Mouse (Mus musculus) skeletal muscle tissue, adult 2 months (tissue): ENCODE measurements around the gene Bcl9.
A peak's percentile ranks its signal among the peaks of the same experiment; 100 is the strongest.

Source experiments
- DNase-seq: peaks from one replicate; pipeline ENCODE4 v3.0.0-alpha.2; 2012; ENCODE audit warnings: low read depth, low spot score

Gene Bcl9

DNA sequence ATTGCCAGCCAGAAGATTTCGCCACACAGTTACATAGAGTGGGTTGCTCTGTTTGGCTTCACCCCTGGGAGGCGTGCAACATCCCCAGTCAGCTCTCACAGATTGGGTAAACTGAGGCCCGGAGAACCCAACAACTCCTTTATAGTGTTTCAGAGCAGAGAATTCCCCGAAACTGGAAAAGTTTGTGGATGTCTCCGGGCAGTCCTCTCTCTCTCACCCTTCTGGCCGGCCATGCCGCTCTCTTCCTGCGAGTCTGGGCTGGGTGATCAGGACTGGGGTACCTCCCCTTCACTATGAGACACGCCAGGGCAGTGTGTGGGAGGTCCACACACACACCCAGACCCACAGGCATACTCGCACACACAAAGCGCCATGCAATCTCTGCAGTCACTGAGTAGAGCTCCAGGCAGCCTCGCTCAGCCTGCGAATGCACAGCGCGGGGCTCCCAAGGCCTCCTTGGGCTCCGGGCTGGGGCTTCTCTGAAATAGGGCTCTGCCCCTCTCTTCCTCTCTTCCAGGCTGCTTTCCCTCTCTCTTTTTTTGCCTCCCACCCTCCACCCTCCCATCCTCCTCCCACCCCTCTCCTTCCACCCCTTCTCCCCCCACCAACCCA is 670 bp downstream of the Bcl9 start:
- peak; percentile 19 for DNase-seq

- DNase-seq, result no peak
Measured at GRCm38 (mm10) chr3:97294334-97294733, 3.4 kb downstream of the Bcl9 start.

DNA sequence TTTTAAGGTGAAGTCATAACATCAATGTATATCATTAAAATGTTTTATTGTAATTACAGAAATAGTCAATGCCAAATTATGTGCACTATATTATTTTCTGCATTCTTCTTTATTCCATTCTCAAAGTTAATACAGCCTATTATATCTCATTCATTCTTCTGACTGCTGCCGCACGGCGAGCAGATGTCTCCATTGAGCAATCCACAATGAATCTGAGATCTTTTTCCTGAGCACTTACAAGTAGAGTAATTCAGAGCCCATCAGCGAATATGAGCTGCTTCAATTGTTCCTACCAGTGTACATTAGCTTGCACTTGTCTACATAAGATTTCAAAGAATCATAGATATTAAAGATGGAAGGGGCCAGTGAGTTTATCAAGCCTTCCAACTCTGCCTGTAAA is 12.8 kb downstream of the Bcl9 start:
- no peak for DNase-seq

- no peak for DNase-seq
Measured at GRCm38 (mm10) chr3:97284056-97284455, 13.7 kb downstream of the Bcl9 start.

DNA sequence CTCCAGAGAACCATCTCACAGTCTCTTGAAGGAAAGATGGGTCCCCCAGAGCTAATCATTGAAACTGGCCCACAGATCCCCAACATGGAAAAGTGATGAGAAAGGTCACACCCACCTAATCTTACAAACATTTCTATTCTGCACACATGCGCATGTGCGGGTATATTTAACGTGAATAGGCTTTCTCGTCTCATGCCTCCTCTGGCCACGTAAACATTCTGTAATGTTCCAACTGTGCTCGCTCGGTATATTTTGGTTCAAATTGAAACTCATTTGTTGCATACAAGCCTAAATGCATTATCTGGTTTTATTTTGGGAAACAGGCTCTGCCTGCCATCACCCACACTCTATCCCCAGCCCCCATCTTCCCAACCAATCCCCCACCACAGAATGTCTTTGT is 16.3 kb downstream of the Bcl9 start:
- DNase-seq, result no peak

DNA sequence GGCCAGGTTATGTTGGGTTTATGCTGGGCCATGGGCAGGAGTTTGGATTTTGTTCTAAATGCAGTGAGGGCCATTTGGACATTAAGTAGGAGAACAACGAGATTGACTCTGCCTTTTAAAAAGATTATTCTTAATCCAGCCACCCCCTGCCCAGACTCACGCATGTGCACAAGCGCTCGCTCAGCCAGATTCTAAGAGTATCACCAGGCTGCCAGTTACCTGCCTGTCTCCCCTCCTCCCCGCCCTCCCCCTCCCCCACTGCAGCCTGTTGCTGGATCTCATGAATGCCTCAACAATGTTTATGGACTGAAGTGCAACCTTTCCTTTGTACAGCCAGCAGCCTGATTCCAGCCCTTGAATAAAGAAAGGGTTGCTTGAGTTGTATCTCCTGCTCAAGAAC is 22.0 kb downstream of the Bcl9 start:
- DNase-seq, result no peak

GRCm38 (mm10) chr3:97274516-97275230 is 23.0 kb downstream of the Bcl9 start:
- no peak for DNase-seq

GRCm38 (mm10) chr3:97273876-97274275 is 23.8 kb downstream of the Bcl9 start:
- DNase-seq, result no peak

DNA sequence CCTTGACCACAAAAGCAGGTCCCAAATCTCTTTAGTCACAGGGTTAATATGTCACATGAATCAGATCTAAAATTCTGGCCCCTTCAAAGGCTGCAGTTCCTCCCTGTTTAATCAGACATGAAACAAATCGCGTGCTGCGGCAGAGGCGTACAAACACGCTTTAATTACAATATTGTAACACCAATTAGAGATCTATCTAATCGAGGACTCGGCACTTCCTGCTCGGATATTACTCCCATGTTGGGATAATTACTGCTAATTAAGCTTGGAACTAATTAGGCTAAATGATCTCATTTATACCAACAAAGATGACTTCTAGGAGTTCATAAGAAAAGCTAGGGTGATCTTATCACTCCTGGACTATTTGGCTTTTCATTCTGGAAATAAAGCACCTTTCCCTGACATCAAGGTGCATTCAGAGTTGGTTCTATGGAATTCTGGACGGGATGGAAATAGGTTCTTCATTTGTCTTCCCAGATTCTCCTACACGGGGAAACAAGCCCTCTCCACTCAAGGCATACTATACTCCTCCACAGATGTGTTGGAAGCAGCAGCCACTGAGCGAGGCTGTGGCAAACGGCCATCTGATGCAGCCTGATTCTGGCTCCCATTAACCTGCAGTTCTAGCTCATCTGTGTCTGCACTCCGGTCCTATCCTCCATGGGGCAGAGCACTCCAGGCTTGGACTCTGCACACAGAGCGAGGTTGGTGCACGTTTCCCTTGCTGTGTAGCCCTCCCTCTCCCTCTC is 31.9 kb downstream of the Bcl9 start:
- DNase-seq, result no peak

- no peak for DNase-seq
Measured at GRCm38 (mm10) chr3:97262235-97262634, 35.5 kb downstream of the Bcl9 start.

- DNase-seq, result no peak
Measured at GRCm38 (mm10) chr3:97255706-97256339, 41.9 kb downstream of the Bcl9 start.

DNA sequence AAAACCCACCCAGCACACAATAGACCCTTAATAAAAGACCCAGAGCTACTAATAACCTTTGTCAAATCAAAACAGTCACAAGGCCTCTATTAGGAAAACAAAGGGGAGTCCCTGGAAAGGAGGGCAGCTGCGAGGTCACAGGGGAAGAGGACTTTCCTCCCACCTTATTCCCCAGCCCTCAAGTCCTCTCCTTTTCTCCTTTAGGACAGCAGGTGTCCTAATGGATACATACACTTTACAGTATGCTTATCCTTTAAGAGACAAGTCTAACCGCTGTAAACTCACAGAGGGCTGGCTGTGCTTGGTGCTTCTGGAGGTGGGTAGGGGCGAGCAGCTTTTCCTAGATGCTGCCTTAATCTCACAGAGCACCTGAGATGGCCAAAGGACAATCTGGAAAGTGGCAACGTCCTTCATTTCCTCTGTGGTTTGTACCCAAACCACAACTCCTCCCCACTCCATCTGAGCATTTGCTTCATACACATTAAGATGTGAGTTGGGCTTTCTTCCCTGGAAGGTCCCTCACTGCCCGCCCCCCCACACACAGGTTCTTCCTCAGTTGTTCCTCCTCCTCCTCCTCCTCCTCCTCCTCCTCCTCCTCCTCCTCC is 42.8 kb downstream of the Bcl9 start:
- no peak for DNase-seq

GRCm38 (mm10) chr3:97253823-97254600 is 43.7 kb downstream of the Bcl9 start:
- no peak for DNase-seq

GRCm38 (mm10) chr3:97252896-97253295 is 44.8 kb downstream of the Bcl9 start:
- DNase-seq, result no peak

DNA sequence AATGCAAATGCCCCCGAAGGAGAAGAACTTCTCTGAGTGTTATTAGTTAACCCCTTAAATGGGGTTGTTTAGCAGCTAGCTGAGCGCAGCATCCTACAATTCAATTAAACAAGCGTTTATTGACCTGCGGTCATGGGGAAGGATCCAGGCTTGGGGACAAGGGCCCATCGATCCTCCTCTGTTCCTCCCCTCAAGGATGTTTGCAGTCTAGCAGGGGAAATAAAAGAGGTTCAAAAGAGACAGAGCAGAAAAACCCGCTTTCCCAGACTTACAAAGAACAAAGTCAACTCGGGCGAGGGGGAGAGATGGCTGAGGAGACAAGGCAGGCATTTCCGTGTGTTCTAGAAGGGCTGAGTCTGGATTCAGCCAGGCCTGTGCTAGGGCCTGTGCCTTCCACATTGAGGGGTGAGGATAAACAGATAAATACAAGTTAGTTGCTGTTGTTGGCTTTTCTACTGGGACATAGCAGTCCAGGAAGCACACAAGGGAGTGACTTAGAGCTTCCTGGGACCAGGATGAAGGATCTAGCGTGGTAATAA is 55.0 kb downstream of the Bcl9 start:
- no peak for DNase-seq

DNA sequence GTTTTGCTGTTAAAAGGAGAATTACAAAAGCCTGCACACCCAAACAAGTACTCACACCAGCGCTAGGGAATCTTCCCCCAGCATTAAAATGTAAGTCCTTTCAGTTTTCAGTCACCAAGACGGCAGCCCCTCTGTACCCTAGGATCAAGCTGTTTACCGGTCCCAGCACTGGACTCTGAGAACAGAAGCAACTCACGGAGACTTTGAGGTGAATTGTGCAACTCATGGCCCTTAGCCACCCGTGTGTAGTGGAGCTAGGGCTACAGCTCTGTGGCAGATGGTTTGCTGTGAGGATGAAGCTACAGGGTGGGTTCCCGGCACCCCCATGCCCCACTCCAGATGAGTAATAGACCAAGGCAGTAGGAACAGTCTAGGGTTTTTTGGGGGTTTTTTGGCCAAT is 55.9 kb downstream of the Bcl9 start:
- no peak for DNase-seq

DNA sequence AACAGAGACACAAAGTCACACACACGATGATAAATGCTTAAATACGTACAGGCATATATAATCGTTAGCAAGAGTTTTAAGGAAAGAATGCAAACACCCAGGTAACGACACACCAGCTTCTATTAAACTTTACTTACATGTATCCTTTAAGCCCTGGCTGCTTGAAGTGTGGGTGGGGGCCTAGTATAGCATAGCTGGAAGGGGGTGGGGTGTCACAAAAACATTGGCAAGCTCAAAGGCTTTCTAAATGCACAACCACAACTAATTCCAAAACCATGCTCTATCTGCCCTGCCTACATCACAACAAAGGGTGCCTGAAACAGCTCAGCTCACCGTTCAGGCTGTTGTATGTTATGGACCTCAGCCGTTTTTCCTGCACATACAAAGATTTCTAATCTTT is 57.9 kb downstream of the Bcl9 start:
- DNase-seq, result no peak

- no peak for DNase-seq
Measured at GRCm38 (mm10) chr3:97239316-97239715, 58.4 kb downstream of the Bcl9 start.

- DNase-seq, result no peak
Measured at GRCm38 (mm10) chr3:97238521-97238920, 59.2 kb downstream of the Bcl9 start.

- no peak for DNase-seq
Measured at GRCm38 (mm10) chr3:97237403-97237802, 60.3 kb downstream of the Bcl9 start.

DNA sequence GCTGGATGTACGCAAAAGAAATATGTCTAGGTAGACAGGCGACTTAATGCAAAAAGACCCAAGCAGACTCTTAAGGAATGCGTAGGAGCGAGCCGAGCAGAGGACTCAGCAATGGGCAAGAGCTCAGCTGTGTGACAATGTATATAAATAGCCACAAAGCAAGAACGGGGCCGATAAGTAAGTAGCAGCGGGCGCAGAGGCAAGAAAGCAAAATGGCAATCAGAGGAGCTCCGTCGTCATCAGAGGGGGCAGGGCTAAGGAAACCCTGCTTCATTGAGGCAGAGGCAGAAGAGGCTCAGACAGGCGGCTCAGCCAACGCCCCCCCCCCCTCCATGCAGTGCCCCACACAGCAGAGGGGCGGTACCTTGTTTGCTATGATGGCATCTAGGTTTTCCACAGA is 62.9 kb downstream of the Bcl9 start:
- DNase-seq, result no peak
